Mouse (Mus musculus): ENCODE measurements around the gene Gm11595.

DNA sequence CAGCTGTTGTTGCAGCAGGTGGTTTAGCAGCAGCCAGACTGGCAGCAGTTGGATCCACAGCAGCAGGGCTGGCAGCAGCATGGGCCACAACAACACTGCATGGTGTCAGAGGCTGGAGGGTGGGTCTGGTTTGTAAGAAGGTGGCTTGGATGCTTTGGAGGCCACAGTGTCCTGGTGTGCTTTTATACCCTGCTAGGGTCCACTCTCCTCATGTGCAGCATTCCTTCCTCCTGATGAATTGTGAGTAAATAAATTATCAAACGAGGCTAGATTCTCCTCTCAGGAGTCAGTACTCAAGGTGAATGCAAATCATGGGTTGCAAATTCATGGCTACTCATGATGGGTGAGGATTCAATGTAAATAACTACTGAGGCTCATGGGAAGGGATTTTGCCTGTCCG is 38.5 kb downstream of the Gm11595 start, which contains the start of gene Gm14180:
- TF ChIP-seq CTCF (IDR thresholded peaks at IDR 0.05; ENCODE audit: insufficient read depth, low read depth, low read length) (no peak), POLR2A (IDR thresholded peaks at IDR 0.05; ENCODE audit: insufficient read depth, low read depth, low read length) (no peak)
